8 mouse cellular contexts compared by ENCODE assay signal in genomic region chr15:93336925-93337761, GRCm38 (mm10). TPM values are rescaled to one million over a fixed set of nuclear protein-coding genes. Genes with fewer than 3 reads are reported as not detected.
DNase-seq lines count a peak whose midpoint lies in the region; ATAC-seq and TF ChIP-seq lines count a peak whose summit lies in the region.

Yaf2 (minus strand) TSS chr15:93336935.

- H3K27ac ChIP-seq in MEL (ENCODE audit: control insufficient read depth, low read depth, low read length): peak within 1 kb of the TSS; percentile 73
- peak within 1 kb of the TSS; percentile 79 for H3K27ac ChIP-seq in cerebellum, adult 2 months (ENCODE audit: insufficient read depth, low read length)
- peak within 1 kb of the TSS; percentile 92 for H3K27ac ChIP-seq in lung, embryonic 16.5 days (ENCODE audit: low read length)

- TF ChIP-seq EP300 in MEL (IDR thresholded peaks at IDR 0.05; ENCODE audit: low read depth in 1 of 2, low read length in 2 of 2): no peak; a peak in 1 of 4 replicates

- H3K36me3 ChIP-seq in MEL (ENCODE audit: control insufficient read depth in 1 of 2, insufficient read depth in 2 of 2, low read length in 2 of 2): peaks cover 2 to 5% of the 10 kb centered on the region in 2 experiments; a peak in 2 of 4 replicates
- H3K36me3 ChIP-seq in lung, embryonic 16.5 days (ENCODE audit: control insufficient read depth, insufficient read depth, low read length): peaks cover 5% of the 10 kb centered on the region; the same call in 1 of the 2 replicates

- peaks cover 0 to 6% of the 10 kb centered on the region in 2 experiments; a peak in 2 of 4 replicates for H3K4me1 ChIP-seq in MEL (ENCODE audit: control insufficient read depth in 1 of 2, insufficient read depth in 2 of 2, low read length in 2 of 2)
- peaks cover 4% of the 10 kb centered on the region; the same call in 1 of the 2 replicates for H3K4me1 ChIP-seq in cerebellum, adult 2 months (ENCODE audit: control insufficient read depth, insufficient read depth, low read length)
- peaks cover 7% of the 10 kb centered on the region for H3K4me1 ChIP-seq in lung, embryonic 16.5 days (replicated peaks; ENCODE audit: control insufficient read depth, insufficient read depth, low read length)

- no peak for TF ChIP-seq CTCF in MEL (IDR thresholded peaks at IDR 0.05 in 2 of 3, conservative IDR thresholded peaks at IDR 0.05 in 1 of 3; ENCODE audit: control insufficient read depth in 1 of 3, insufficient read depth in 1 of 3, low read depth in 2 of 3, low read length in 3 of 3, poor library complexity in 1 of 3, severe bottlenecking in 1 of 3)
- no peak for TF ChIP-seq CTCF in cerebellum, adult 2 months (IDR thresholded peaks at IDR 0.05; ENCODE audit: borderline replicate concordance, insufficient read depth, low read depth, low read length)

- H3K27me3 ChIP-seq in MEL (ENCODE audit: control insufficient read depth in 1 of 2, insufficient read depth in 2 of 2, low read length in 2 of 2): no peaks in the 10 kb centered on the region
- no peaks in the 10 kb centered on the region for H3K27me3 ChIP-seq in cerebellum, adult 2 months (ENCODE audit: control insufficient read depth, insufficient read depth, low read length)
- H3K27me3 ChIP-seq in lung, embryonic 16.5 days (ENCODE audit: control insufficient read depth, insufficient read depth, low read depth, low read length): no peaks in the 10 kb centered on the region

- TF ChIP-seq RAD21 in MEL (IDR thresholded peaks at IDR 0.05; ENCODE audit: low read depth, low read length): no peak

- WGBS in cerebellum, adult 2 months: under 1% methylated on average over 73 of the region's 73 CpGs
- under 1% methylated on average over 44 of the region's 73 CpGs for WGBS in lung, embryonic 16.5 days

- H3K4me3 ChIP-seq in MEL (ENCODE audit: control insufficient read depth in 1 of 2, insufficient read depth in 1 of 2, low read depth in 2 of 2, low read length in 2 of 2): peak within 1 kb of the TSS; percentile 81 to 83
- peak within 1 kb of the TSS; percentile 81 for H3K4me3 ChIP-seq in cerebellum, adult 2 months (replicated peaks; ENCODE audit: insufficient read depth, low read depth, low read length)
- peak within 1 kb of the TSS; percentile 92 for H3K4me3 ChIP-seq in lung, embryonic 16.5 days (ENCODE audit: low read length)

- H3K79me2 ChIP-seq in MEL (ENCODE audit: control insufficient read depth, insufficient read depth, low read length, poor library complexity): peaks cover 24% of the 10 kb centered on the region

- peak; percentile 57 to 63 for ATAC-seq in hematopoietic stem cell, adult 5-6 weeks (replicated peaks in 1 of 2; ENCODE audit: insufficient read depth in 1 of 2, low FRiP score in 2 of 2, low TSS enrichment in 1 of 2, low read depth in 1 of 2, poor library complexity in 2 of 2, severe bottlenecking in 2 of 2)
- ATAC-seq in lung, embryonic 16.5 days (ENCODE audit: low read depth): peak; percentile 96

- DNase-seq in MEL (ENCODE audit: low read depth, low spot score): peak; percentile 89
- DNase-seq in cerebellum, adult 2 months: peak; percentile 81 to 85
- DNase-seq in forelimb bud, embryonic 11.5 days (ENCODE audit: low read depth, low spot score): peak; percentile 81
- peak; percentile 46 for DNase-seq in layer of hippocampus, adult 9-10 months (ENCODE audit: low spot score)
- peak; percentile 45 for DNase-seq in ovary, postnatal 10 days (ENCODE audit: low spot score)
- DNase-seq in thymus, postnatal 10 days (ENCODE audit: low spot score in 2 of 2): peak; percentile 78 to 84

- peak within 1 kb of the TSS; percentile 78 for H3K4me2 ChIP-seq in lung, embryonic 16.5 days (ENCODE audit: low read depth, low read length)

- H3K9ac ChIP-seq in MEL (ENCODE audit: control insufficient read depth, low read depth, low read length, poor library complexity, severe bottlenecking): peak within 1 kb of the TSS; percentile 94
- H3K9ac ChIP-seq in lung, embryonic 16.5 days (ENCODE audit: low read length): peak within 1 kb of the TSS; percentile 88

- TF ChIP-seq POLR2A in MEL (IDR thresholded peaks at IDR 0.05; ENCODE audit: control insufficient read depth in 1 of 2, insufficient read depth in 1 of 2, low read depth in 1 of 2, low read length in 2 of 2, poor library complexity in 1 of 2): peak; percentile 72 to 81; a peak in 3 of 4 replicates
- TF ChIP-seq POLR2A in cerebellum, adult 2 months (IDR thresholded peaks at IDR 0.05; ENCODE audit: borderline replicate concordance, insufficient read depth, low read length): 0 out of 2 replicates have a peak, but pooled peaks have one; percentile 32

- no peaks in the 10 kb centered on the region for H3K9me3 ChIP-seq in MEL (replicated peaks; ENCODE audit: insufficient read depth, low read length)
- no peaks in the 10 kb centered on the region for H3K9me3 ChIP-seq in lung, embryonic 16.5 days (ENCODE audit: control insufficient read depth, low read length)

TF ChIP-seq in MEL, 35 proteins besides CTCF, POLR2A, EP300 and RAD21:
- 0 out of 2 replicates have a peak, but pooled peaks have one; percentile 36 for TF ChIP-seq ZMIZ1 (IDR thresholded peaks at IDR 0.05; ENCODE audit: low read depth, low read length)
- TF ChIP-seq ETS1 (IDR thresholded peaks at IDR 0.05; ENCODE audit: low read depth, low read length): peak; percentile 6; the same call in 1 of the 2 replicates
- no peak for TF ChIP-seq TBP (IDR thresholded peaks at IDR 0.05; ENCODE audit: low read depth, low read length)
- peak; percentile 51; the same call in 1 of the 2 replicates for TF ChIP-seq SIN3A (IDR thresholded peaks at IDR 0.05; ENCODE audit: low read length)
- no peak for TF ChIP-seq MAZ (IDR thresholded peaks at IDR 0.05; ENCODE audit: low read depth, low read length)
- TF ChIP-seq ZC3H11A (IDR thresholded peaks at IDR 0.05; ENCODE audit: low read depth, low read length): no peak
- TF ChIP-seq JUND (IDR thresholded peaks at IDR 0.05; ENCODE audit: low read depth, low read length): no peak
- no peak for TF ChIP-seq E2F4 (IDR thresholded peaks at IDR 0.05; ENCODE audit: borderline replicate concordance, low read depth, low read length)
- 0 out of 2 replicates have a peak, but pooled peaks have one; percentile 34 for TF ChIP-seq UBTF (IDR thresholded peaks at IDR 0.05; ENCODE audit: borderline replicate concordance, insufficient read depth, low read depth, low read length)
- no peak for TF ChIP-seq HCFC1 (IDR thresholded peaks at IDR 0.05; ENCODE audit: low read depth, low read length)
- TF ChIP-seq ELF1 (IDR thresholded peaks at IDR 0.05; ENCODE audit: low read depth, low read length): no peak
- 0 out of 2 replicates have a peak, but pooled peaks have one; percentile 58 for TF ChIP-seq CHD1 (IDR thresholded peaks at IDR 0.05; ENCODE audit: low read depth, low read length)
- TF ChIP-seq NRF1 (IDR thresholded peaks at IDR 0.05; ENCODE audit: insufficient read depth, low read depth, low read length, poor library complexity, severe bottlenecking): peak; percentile 39; the same call in 1 of the 2 replicates
- no peak for TF ChIP-seq POLR2AphosphoS2 (IDR thresholded peaks at IDR 0.05; ENCODE audit: low read length)
- no peak for TF ChIP-seq POLR2AphosphoS5 (IDR thresholded peaks at IDR 0.05; ENCODE audit: borderline replicate concordance, low read depth, low read length)
- TF ChIP-seq MYC (IDR thresholded peaks at IDR 0.05; ENCODE audit: low read depth, low read length): no peak
- TF ChIP-seq GABPA (IDR thresholded peaks at IDR 0.05; ENCODE audit: low read depth, low read length): no peak
- TF ChIP-seq BHLHE40 (IDR thresholded peaks at IDR 0.05; ENCODE audit: borderline replicate concordance, low read depth, low read length): no peak; the same call in 1 of the 2 replicates
- no peak for TF ChIP-seq CHD2 (IDR thresholded peaks at IDR 0.05; ENCODE audit: low read length)
- TF ChIP-seq USF2 (IDR thresholded peaks at IDR 0.05; ENCODE audit: borderline replicate concordance in 1 of 2, insufficient read depth in 1 of 2, low read depth in 1 of 2, low read length in 2 of 2): peak; percentile 32 to 78; a peak in 3 of 4 replicates
- peak; percentile 93 for TF ChIP-seq USF1 (IDR thresholded peaks at IDR 0.05; ENCODE audit: low read depth, low read length)
- TF ChIP-seq ZKSCAN1 (IDR thresholded peaks at IDR 0.05; ENCODE audit: low read depth, low read length): no peak
- no peak for TF ChIP-seq SMC3 (IDR thresholded peaks at IDR 0.05; ENCODE audit: low read depth, low read length)
- no peak for TF ChIP-seq RCOR1 (IDR thresholded peaks at IDR 0.05; ENCODE audit: low read depth, low read length)
- TF ChIP-seq NELFE (IDR thresholded peaks at IDR 0.05; ENCODE audit: low read depth, low read length): peak; percentile 35; the same call in 1 of the 2 replicates
- TF ChIP-seq ZNF384 (IDR thresholded peaks at IDR 0.05; ENCODE audit: low read depth, low read length): no peak
- TF ChIP-seq MXI1 (IDR thresholded peaks at IDR 0.05; ENCODE audit: low read depth, low read length): peak; percentile 41; the same call in 1 of the 2 replicates
- TF ChIP-seq GATA1 (IDR thresholded peaks at IDR 0.05; ENCODE audit: low read depth, low read length): no peak
- no peak for TF ChIP-seq TCF12 (IDR thresholded peaks at IDR 0.05; ENCODE audit: low read depth, low read length)
- TF ChIP-seq KAT2A (conservative IDR thresholded peaks at IDR 0.05; ENCODE audit: low read depth, low read length): no peak
- no peak for TF ChIP-seq MEF2A (IDR thresholded peaks at IDR 0.05; ENCODE audit: extremely low read depth, insufficient replicate concordance, low read depth, low read length, poor library complexity, severe bottlenecking)
- peak; percentile 89 for TF ChIP-seq MAX (IDR thresholded peaks at IDR 0.05; ENCODE audit: low read length)
- TF ChIP-seq MYB (IDR thresholded peaks at IDR 0.05; ENCODE audit: low read depth, low read length): no peak
- TF ChIP-seq MAFK (IDR thresholded peaks at IDR 0.05; ENCODE audit: borderline replicate concordance, low read depth, low read length): no peak
- no peak for TF ChIP-seq TAL1 (IDR thresholded peaks at IDR 0.05; ENCODE audit: low read length)

RNA-seq across cellular contexts. Expression of gene Yaf2, which starts in this region (rescaled TPM):
- total RNA-seq in MEL (2012; rRNA removed): 37.7 and 39.7 TPM in 2 replicates
- 10 to 100 TPM in 1 of 2 experiments, not detected in 1; 50.7 TPM for polyA plus RNA-seq in MEL (2012; ENCODE audit: insufficient read depth in 1 of 2, insufficient read length in 2 of 2, low read depth in 1 of 2, low replicate concordance in 2 of 2, missing spikeins in 1 of 2)
- polyA plus RNA-seq in cerebellum, adult 2 months (2012; rRNA removed): 91.7 and 95.5 TPM in 2 replicates
- total RNA-seq in hematopoietic stem cell, adult 5-6 weeks (2017): 26.6 and 28.4 TPM in 2 replicates
- polyA plus RNA-seq in lung, embryonic 16.5 days (2015; fragmentation: Nextera tagmentation; extraction: Ambion mirVana): 47.3 and 55.3 TPM in 2 replicates

Comparison
In these comparisons a context has a peak if more than half of its experiments do, and no peak if none do; other contexts are left out.
1. Peak in every context shown above with its lines: DNase-seq, ATAC-seq, H3K4me3 ChIP-seq and H3K27ac ChIP-seq.